Mouse (Mus musculus): ENCODE data around the gene Crb2. TPM values are rescaled to one million over a fixed set of nuclear protein-coding genes. Genes with fewer than 3 reads are reported as not detected.

Gene Crb2
- total RNA-seq, 2 experiments from 2014 or later, result 0.33 to 0.38 TPM

Other genes starting within 250 kb of the Crb2 start
- 10 to 100 TPM; 28.2 to 53.9 TPM for gene Strbp, start 72.4 kb upstream of the Crb2 start, total RNA-seq (2021)

Measured in adrenal gland, adult 18-20 months (tissue).